Mouse (Mus musculus) C2C12 (cell line): Measurements from ENCODE around the gene Ddx39b.

Experiments
- CEBPB ChIP-seq: IDR thresholded peaks from one replicate; pipeline ENCODE4 v1.6.1; 2011; ENCODE audit warnings: low read depth, mild to moderate bottlenecking, control low read depth, moderate library complexity
- CTCF ChIP-seq: IDR thresholded peaks from one replicate; pipeline ENCODE4 v1.5.1; 2011; ENCODE audit not compliant: control insufficient read depth, insufficient read depth, insufficient read length
- FOSL1 ChIP-seq: IDR thresholded peaks from one replicate; pipeline ENCODE4 v1.8.0; 2011; ENCODE audit warnings: mild to moderate bottlenecking, low read length; ENCODE audit not compliant: poor library complexity, insufficient read depth, severe bottlenecking
- MAX ChIP-seq: IDR thresholded peaks from one replicate; pipeline ENCODE4 v1.6.1; 2011; ENCODE audit warnings: mild to moderate bottlenecking, control low read depth
- MYOD1 ChIP-seq: IDR thresholded peaks from one replicate; pipeline ENCODE4 v1.6.1; 2011; ENCODE audit warnings: low read depth; ENCODE audit not compliant: control insufficient read depth, insufficient read length
- MYOG ChIP-seq: IDR thresholded peaks from one replicate; pipeline ENCODE4 v1.6.1; 2011; ENCODE audit not compliant: control insufficient read depth, insufficient read length; ENCODE audit errors: extremely low read depth
- USF1 ChIP-seq: IDR thresholded peaks from one replicate; pipeline ENCODE4 v1.6.1; 2011; ENCODE audit warnings: low read depth, mild to moderate bottlenecking, control low read depth, moderate library complexity

- TF ChIP-seq CTCF: no peak
- no peak for TF ChIP-seq MYOG
- no peak for TF ChIP-seq USF1
- no peak for TF ChIP-seq FOSL1
- no peak for TF ChIP-seq MYOD1
- TF ChIP-seq MAX: no peak
- no peak for TF ChIP-seq CEBPB
Measured at GRCm38 (mm10) chr17:35263523-35263883, 22.0 kb downstream of the Ddx39b start.
